Mouse (Mus musculus): ENCODE measurements around the gene Dnmt3b. TPM values are rescaled to one million over a fixed set of nuclear protein-coding genes. Genes with fewer than 3 reads are reported as not detected.

Gene Dnmt3b
- polyA plus RNA-seq (2015; fragmentation: Nextera tagmentation; extraction: Ambion mirVana) = 3.1 and 4.2 TPM in 2 replicates

DNA sequence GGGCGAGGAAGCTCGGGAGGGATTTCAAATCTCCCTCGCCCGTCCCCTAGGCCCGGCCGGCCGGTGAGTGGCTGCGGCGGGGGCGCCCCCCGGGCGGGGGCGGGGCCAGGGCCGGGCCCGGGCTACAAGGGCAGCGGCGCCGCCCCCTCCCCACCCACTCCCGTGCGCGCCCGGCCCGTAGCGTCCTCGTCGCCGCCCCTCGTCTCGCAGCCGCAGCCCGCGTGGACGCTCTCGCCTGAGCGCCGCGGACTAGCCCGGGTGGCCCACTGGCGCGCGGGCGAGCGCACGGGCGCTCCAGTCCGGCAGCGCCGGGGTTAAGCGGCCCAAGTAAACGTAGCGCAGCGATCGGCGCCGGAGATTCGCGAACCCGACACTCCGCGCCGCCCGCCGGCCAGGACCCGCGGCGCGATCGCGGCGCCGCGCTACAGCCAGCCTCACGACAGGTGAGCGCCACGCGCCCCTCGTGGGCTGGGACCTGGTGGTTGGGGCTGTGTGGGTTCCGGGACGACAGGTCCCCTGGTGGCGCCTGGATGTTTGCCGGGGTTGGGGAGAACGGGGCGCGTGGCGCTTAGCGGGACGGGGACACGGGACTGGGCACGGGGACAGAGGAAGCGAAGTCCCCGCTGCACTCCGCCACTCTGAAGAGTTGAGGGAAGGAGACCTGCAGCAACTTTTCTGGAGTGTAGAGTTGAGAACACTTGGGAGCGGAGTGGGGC is at the start of gene Dnmt3b:
TSS of gene Dnmt3b (plus strand) at position 153 of the 716 bp plus-strand sequence.
- WGBS = under 1% methylated on average over 79 of the region's 93 CpGs
- H3K27ac ChIP-seq (ENCODE audit: low read depth, low read length) = peak within 1 kb of the TSS; percentile 44; the same call in 1 of the 2 replicates
- H3K9ac ChIP-seq (ENCODE audit: low read depth, low read length) = peak within 1 kb of the TSS; percentile 93
- peak within 1 kb of the TSS; percentile 85 for H3K4me3 ChIP-seq (ENCODE audit: low read length)
- ATAC-seq = peak; percentile 92
- H3K36me3 ChIP-seq (ENCODE audit: control insufficient read depth, insufficient read depth, low read length) = no peaks in the 10 kb centered on the region
- no peaks in the 10 kb centered on the region for H3K9me3 ChIP-seq (ENCODE audit: control insufficient read depth, low read length)
- H3K27me3 ChIP-seq (replicated peaks; ENCODE audit: control insufficient read depth, insufficient read depth, low read length) = no peaks in the 10 kb centered on the region
- H3K4me1 ChIP-seq (ENCODE audit: control insufficient read depth, insufficient read depth, low read depth, low read length) = peaks cover 10% of the 10 kb centered on the region
- peak within 1 kb of the TSS; percentile 98 for H3K4me2 ChIP-seq (ENCODE audit: low read length)

DNA sequence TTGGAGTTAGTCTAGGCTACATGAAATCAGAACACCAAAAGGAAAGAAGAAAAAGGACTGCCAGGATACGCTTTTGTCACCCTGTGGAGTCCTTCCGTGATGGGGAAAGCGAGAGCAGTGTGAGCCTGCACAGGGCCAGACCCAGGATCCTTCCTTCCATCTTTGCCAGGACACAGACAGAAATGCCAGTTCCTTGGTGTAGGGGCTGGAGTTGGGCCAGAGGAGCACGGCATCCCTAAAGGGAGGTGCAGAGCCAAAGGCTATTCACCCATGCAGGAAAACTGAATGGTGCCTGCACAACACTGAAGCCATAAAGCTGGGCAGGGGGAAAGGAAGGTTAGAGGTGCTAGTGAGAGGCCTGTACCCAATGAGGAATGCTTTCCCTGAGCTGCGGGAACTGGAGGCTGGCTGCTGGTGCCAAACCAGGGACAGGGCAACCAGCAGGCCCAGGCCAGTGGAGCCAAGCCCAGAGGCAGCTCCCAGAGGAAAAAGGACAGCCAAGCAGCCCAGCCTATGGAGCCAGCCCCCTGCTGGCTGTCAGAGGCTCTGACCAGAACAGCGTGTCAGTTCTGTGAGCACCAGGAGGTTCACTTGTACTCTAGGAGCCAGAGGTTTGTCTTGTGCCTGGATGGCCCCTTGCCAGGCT is 49.1 kb upstream of the Dnmt3b start:
- no peak overlapping the region for H3K9ac ChIP-seq (ENCODE audit: low read depth, low read length)
- 35% methylated on average over 6 of the region's 6 CpGs for whole genome bisulfite sequencing
- ATAC-seq = peak; percentile 82

GRCm38 (mm10) chr2:153600667-153601648 is 48.3 kb upstream of the Dnmt3b start:
- WGBS = 33% methylated on average over 16 of the region's 16 CpGs

More for the DNA sequence above, 49.1 kb upstream of the Dnmt3b start:
- Histone ChIP-seq H3K27ac (ENCODE audit: low read depth, low read length) (peak overlapping the region; percentile 19; the same call in 1 of the 2 replicates), H3K9me3 (ENCODE audit: control insufficient read depth, low read length) (no peaks in the 10 kb centered on the region), H3K27me3 (replicated peaks; ENCODE audit: control insufficient read depth, insufficient read depth, low read length) (no peaks in the 10 kb centered on the region), H3K4me1 (ENCODE audit: control insufficient read depth, insufficient read depth, low read depth, low read length) (peaks cover 11% of the 10 kb centered on the region), H3K36me3 (ENCODE audit: control insufficient read depth, insufficient read depth, low read length) (no peaks in the 10 kb centered on the region), H3K4me2 (ENCODE audit: low read length) (no peak overlapping the region), H3K4me3 (ENCODE audit: low read length) (no peak overlapping the region)

GRCm38 (mm10) chr2:153603724-153604123 is 45.5 kb upstream of the Dnmt3b start:
- no peaks in the 10 kb centered on the region for H3K9me3 ChIP-seq (ENCODE audit: control insufficient read depth, low read length)
- no peaks in the 10 kb centered on the region for H3K36me3 ChIP-seq (ENCODE audit: control insufficient read depth, insufficient read depth, low read length)
- peaks cover 16% of the 10 kb centered on the region for H3K4me1 ChIP-seq (ENCODE audit: control insufficient read depth, insufficient read depth, low read depth, low read length)
- no peaks in the 10 kb centered on the region for H3K27me3 ChIP-seq (replicated peaks; ENCODE audit: control insufficient read depth, insufficient read depth, low read length)
- no peak overlapping the region for H3K9ac ChIP-seq (ENCODE audit: low read depth, low read length)
- no peak for ATAC-seq
- H3K4me2 ChIP-seq (ENCODE audit: low read length) = no peak overlapping the region
- H3K4me3 ChIP-seq (ENCODE audit: low read length) = no peak overlapping the region
- WGBS = 37% methylated on average over 4 of the region's 4 CpGs
- H3K27ac ChIP-seq (ENCODE audit: low read depth, low read length) = no peak overlapping the region

More at GRCm38 (mm10) chr2:153600667-153601648, 48.3 kb upstream of the Dnmt3b start:
- H3K4me1 ChIP-seq (ENCODE audit: control insufficient read depth, insufficient read depth, low read depth, low read length) = peaks cover 11% of the 10 kb centered on the region
- H3K9me3 ChIP-seq (ENCODE audit: control insufficient read depth, low read length) = no peaks in the 10 kb centered on the region
- ATAC-seq = peak; percentile 40
- H3K36me3 ChIP-seq (ENCODE audit: control insufficient read depth, insufficient read depth, low read length) = no peaks in the 10 kb centered on the region
- H3K9ac ChIP-seq (ENCODE audit: low read depth, low read length) = no peak overlapping the region
- H3K27ac ChIP-seq (ENCODE audit: low read depth, low read length) = peak overlapping the region; percentile 59
- no peak overlapping the region for H3K4me3 ChIP-seq (ENCODE audit: low read length)
- no peak overlapping the region for H3K4me2 ChIP-seq (ENCODE audit: low read length)
- no peaks in the 10 kb centered on the region for H3K27me3 ChIP-seq (replicated peaks; ENCODE audit: control insufficient read depth, insufficient read depth, low read length)

DNA sequence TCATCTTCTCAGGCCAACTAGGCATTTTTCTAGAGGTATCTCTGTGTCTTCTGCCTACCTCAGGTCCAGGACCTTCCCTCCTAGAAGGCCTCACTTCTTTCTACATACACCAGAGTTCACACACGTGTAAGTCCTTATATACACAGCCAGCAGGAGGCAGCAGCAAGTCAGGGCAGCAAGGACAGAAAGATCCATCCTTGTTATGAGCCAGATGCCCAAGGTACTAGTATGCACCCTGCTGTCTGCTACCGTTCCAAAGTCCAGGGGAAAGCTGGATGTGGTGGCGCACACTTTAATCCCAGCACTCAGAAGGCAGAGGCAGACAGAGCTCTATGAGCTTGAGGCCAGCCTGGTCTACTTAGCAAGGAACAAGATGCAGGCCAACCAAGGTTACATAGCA is 42.8 kb upstream of the Dnmt3b start:
- WGBS = 84% methylated on average over 3 of the region's 3 CpGs
- Histone ChIP-seq H3K36me3 (ENCODE audit: control insufficient read depth, insufficient read depth, low read length) (no peaks in the 10 kb centered on the region), H3K9me3 (ENCODE audit: control insufficient read depth, low read length) (no peaks in the 10 kb centered on the region), H3K9ac (ENCODE audit: low read depth, low read length) (no peak overlapping the region), H3K4me2 (ENCODE audit: low read length) (no peak overlapping the region), H3K27me3 (replicated peaks; ENCODE audit: control insufficient read depth, insufficient read depth, low read length) (no peaks in the 10 kb centered on the region), H3K4me1 (ENCODE audit: control insufficient read depth, insufficient read depth, low read depth, low read length) (peaks cover 17% of the 10 kb centered on the region), H3K4me3 (ENCODE audit: low read length) (no peak overlapping the region), H3K27ac (ENCODE audit: low read depth, low read length) (no peak overlapping the region)
- no peak for ATAC-seq

GRCm38 (mm10) chr2:153607870-153608515 is 41.3 kb upstream of the Dnmt3b start:
- no peak overlapping the region for H3K4me2 ChIP-seq (ENCODE audit: low read length)
- peak; percentile 62 for ATAC-seq

GRCm38 (mm10) chr2:153609058-153609457 is 40.2 kb upstream of the Dnmt3b start:
- H3K9me3 ChIP-seq (ENCODE audit: control insufficient read depth, low read length) = no peaks in the 10 kb centered on the region
- ATAC-seq = no peak
- WGBS = 47% methylated on average over 8 of the region's 8 CpGs
- no peaks in the 10 kb centered on the region for H3K27me3 ChIP-seq (replicated peaks; ENCODE audit: control insufficient read depth, insufficient read depth, low read length)
- H3K4me3 ChIP-seq (ENCODE audit: low read length) = no peak overlapping the region
- no peak overlapping the region for H3K9ac ChIP-seq (ENCODE audit: low read depth, low read length)
- no peaks in the 10 kb centered on the region for H3K36me3 ChIP-seq (ENCODE audit: control insufficient read depth, insufficient read depth, low read length)
- H3K4me1 ChIP-seq (ENCODE audit: control insufficient read depth, insufficient read depth, low read depth, low read length) = peaks cover 17% of the 10 kb centered on the region
- no peak overlapping the region for H3K4me2 ChIP-seq (ENCODE audit: low read length)
- no peak overlapping the region for H3K27ac ChIP-seq (ENCODE audit: low read depth, low read length)

More at GRCm38 (mm10) chr2:153607870-153608515, 41.3 kb upstream of the Dnmt3b start:
- no peak overlapping the region for H3K4me3 ChIP-seq (ENCODE audit: low read length)
- H3K27ac ChIP-seq (ENCODE audit: low read depth, low read length) = 0 out of 2 replicates have a peak overlapping the region, but pooled peaks have one; percentile 12
- 70% methylated on average over 13 of the region's 13 CpGs for WGBS
- H3K9ac ChIP-seq (ENCODE audit: low read depth, low read length) = no peak overlapping the region; the same call in 1 of the 2 replicates
- no peaks in the 10 kb centered on the region for H3K9me3 ChIP-seq (ENCODE audit: control insufficient read depth, low read length)
- H3K27me3 ChIP-seq (replicated peaks; ENCODE audit: control insufficient read depth, insufficient read depth, low read length) = no peaks in the 10 kb centered on the region
- no peaks in the 10 kb centered on the region for H3K36me3 ChIP-seq (ENCODE audit: control insufficient read depth, insufficient read depth, low read length)
- H3K4me1 ChIP-seq (ENCODE audit: control insufficient read depth, insufficient read depth, low read depth, low read length) = peaks cover 17% of the 10 kb centered on the region

DNA sequence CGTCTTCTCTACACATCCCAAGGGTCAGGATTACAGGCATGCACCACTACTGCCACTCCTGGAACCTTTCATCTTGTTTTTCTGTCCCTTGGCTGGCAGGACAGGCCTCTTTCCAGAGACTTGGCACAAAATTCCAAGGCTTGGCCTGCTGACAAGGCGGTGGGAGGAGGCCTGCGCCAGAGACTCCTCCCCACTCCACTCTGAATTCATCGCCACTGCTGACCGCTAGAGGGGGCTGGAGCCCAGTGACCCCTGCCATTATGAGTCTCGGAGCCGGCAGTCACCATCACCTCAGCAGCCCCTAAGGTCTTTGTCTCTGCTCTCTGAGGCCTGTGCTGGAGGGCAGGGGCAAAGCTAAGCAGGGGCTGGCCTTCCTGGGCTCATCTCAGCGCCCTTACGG is 39.7 kb upstream of the Dnmt3b start:
- peak; percentile 77 for ATAC-seq
- Histone ChIP-seq H3K4me3 (ENCODE audit: low read length) (no peak overlapping the region), H3K9me3 (ENCODE audit: control insufficient read depth, low read length) (no peaks in the 10 kb centered on the region), H3K36me3 (ENCODE audit: control insufficient read depth, insufficient read depth, low read length) (no peaks in the 10 kb centered on the region), H3K9ac (ENCODE audit: low read depth, low read length) (no peak overlapping the region), H3K27me3 (replicated peaks; ENCODE audit: control insufficient read depth, insufficient read depth, low read length) (no peaks in the 10 kb centered on the region), H3K27ac (ENCODE audit: low read depth, low read length) (0 out of 2 replicates have a peak overlapping the region, but pooled peaks have one; percentile 2), H3K4me2 (ENCODE audit: low read length) (no peak overlapping the region), H3K4me1 (ENCODE audit: control insufficient read depth, insufficient read depth, low read depth, low read length) (peaks cover 17% of the 10 kb centered on the region)
- 9% methylated on average over 9 of the region's 9 CpGs for WGBS
